Mouse (Mus musculus) bone marrow macrophage, adult 2 months (primary cell): ENCODE results near the gene Tbl1x.

ENCODE experiments used
- CTCF ChIP-seq: IDR thresholded peaks from 2 replicates; pipeline ENCODE4 v1.5.1; 2012; ENCODE audit warnings: low read depth, mild to moderate bottlenecking, low read length, moderate library complexity
- POLR2A ChIP-seq: IDR thresholded peaks from 2 replicates; pipeline ENCODE4 v1.6.1; 2012; ENCODE audit warnings: mild to moderate bottlenecking, low read depth, low read length, borderline replicate concordance

DNA sequence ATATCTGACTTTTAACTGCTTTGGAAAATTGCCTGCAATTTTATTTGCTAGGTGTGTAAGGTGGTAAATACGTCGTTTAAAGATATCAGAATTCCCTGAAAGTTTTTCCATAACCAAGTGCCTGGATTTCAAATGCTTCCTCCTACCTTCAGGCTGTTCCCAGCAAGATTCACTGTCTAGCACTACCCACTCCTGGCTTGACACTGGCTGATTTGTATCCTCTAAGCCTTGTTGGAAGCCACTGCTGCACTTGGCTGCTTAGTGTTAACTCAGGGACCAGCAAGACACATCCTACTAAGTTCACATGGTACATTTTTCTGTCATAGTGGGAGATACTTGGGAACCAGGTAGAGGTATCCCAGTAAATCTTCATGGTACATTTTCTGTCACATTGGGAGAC, 52.8 kb downstream of the Tbl1x start:
- TF ChIP-seq CTCF (no peak), POLR2A (no peak)
